Mouse (Mus musculus): Measurements from ENCODE around the gene Hydin. TPM values are rescaled to one million over a fixed set of nuclear protein-coding genes. Genes with fewer than 3 reads are reported as not detected.

Gene Hydin
- polyA plus RNA-seq, 1 experiment, result 0.02 TPM

DNA sequence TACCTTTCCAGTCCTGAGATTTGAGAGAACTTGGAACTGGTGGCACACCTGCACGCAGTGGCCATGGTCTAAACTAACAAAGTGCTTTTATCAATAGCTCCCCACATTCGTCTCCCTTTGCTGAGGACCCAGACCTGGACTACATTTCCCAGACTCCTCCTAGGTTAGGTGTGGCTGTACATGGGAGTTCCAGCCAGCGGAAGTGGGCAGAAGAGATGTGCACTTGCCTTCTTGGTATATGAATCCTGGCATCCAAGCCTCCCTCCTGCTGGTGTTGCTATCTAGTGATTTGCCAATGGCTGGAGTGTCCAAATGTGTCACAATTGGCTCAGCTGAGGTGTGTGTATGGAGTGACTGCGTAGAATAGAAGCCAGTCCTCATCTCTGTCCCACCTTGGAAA, 173.8 kb downstream of the Hydin start:
- no peak overlapping the region for H3K4me3 ChIP-seq (ENCODE audit: insufficient read depth, low read depth, low read length)
- no peak for DNase-seq
- no peaks in the 10 kb centered on the region for H3K36me3 ChIP-seq (ENCODE audit: control insufficient read depth, insufficient read depth, low read length)
- no peaks in the 10 kb centered on the region for H3K4me1 ChIP-seq (ENCODE audit: control insufficient read depth, insufficient read depth, low read length)
- no peak overlapping the region for H3K27ac ChIP-seq (ENCODE audit: insufficient read depth, low read depth, low read length)
- WGBS, result 77% methylated on average over 4 of the region's 4 CpGs
- TF ChIP-seq CTCF (conservative IDR thresholded peaks at IDR 0.05; ENCODE audit: insufficient read depth, insufficient read length, low read depth, low read length) (no peak), POLR2A (IDR thresholded peaks at IDR 0.05; ENCODE audit: low read depth, low read length) (no peak)
- no peaks in the 10 kb centered on the region for H3K27me3 ChIP-seq (replicated peaks; ENCODE audit: control insufficient read depth, insufficient read depth, low read length)

DNA sequence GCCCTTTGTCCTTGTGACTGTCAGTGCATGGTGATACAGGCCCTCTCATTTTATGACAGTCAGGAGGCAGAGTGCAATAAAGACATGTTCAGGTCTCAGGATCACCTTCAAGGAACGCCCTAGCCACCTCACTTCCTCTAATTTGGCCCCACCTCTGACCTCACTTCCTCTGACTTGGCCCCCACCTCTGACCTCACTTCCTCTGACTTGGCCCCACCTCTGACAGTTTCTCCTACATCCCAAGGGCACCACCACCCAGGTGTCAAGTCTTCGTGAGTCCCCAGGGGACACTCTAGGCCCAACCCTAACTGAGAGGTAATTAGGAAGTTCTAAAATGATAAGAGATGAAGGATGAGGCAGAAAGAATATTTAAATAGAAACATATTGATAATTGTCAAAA, 177.5 kb downstream of the Hydin start:
- Histone ChIP-seq H3K4me1 (ENCODE audit: control insufficient read depth, insufficient read depth, low read length) (no peaks in the 10 kb centered on the region), H3K27me3 (replicated peaks; ENCODE audit: control insufficient read depth, insufficient read depth, low read length) (no peaks in the 10 kb centered on the region), H3K4me3 (ENCODE audit: insufficient read depth, low read depth, low read length) (no peak overlapping the region), H3K36me3 (ENCODE audit: control insufficient read depth, insufficient read depth, low read length) (no peaks in the 10 kb centered on the region), H3K27ac (ENCODE audit: insufficient read depth, low read depth, low read length) (no peak overlapping the region)
- TF ChIP-seq CTCF (conservative IDR thresholded peaks at IDR 0.05; ENCODE audit: insufficient read depth, insufficient read length, low read depth, low read length) (no peak), POLR2A (IDR thresholded peaks at IDR 0.05; ENCODE audit: low read depth, low read length) (no peak)
- WGBS, result 84% methylated on average over 2 of the region's 2 CpGs
- no peak for DNase-seq

DNA sequence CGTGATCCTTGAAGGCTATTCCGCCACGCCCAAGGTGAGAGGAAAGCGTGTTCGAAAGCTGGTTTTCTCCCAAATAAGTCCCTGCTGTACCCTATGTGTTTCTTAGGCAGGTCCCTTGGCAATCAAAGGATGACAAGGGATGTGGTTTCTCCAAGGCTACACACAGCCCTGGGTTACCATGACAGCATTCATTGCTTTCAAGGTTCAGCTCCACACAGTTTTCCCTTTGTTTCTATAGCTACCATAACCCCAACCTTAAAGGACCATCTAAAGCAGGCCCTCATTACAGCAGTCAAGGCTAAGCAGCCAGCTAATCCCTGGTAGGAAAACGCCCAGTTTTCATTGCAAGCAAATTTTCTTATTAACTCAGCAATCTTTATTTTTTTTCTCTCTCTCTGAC, 183.7 kb downstream of the Hydin start:
- no peak overlapping the region for H3K4me3 ChIP-seq (ENCODE audit: insufficient read depth, low read depth, low read length)
- H3K4me1 ChIP-seq (ENCODE audit: control insufficient read depth, insufficient read depth, low read length), result no peaks in the 10 kb centered on the region
- H3K27me3 ChIP-seq (replicated peaks; ENCODE audit: control insufficient read depth, insufficient read depth, low read length), result no peaks in the 10 kb centered on the region
- no peak overlapping the region for H3K27ac ChIP-seq (ENCODE audit: insufficient read depth, low read depth, low read length)
- TF ChIP-seq CTCF (conservative IDR thresholded peaks at IDR 0.05; ENCODE audit: insufficient read depth, insufficient read length, low read depth, low read length) (no peak), POLR2A (IDR thresholded peaks at IDR 0.05; ENCODE audit: low read depth, low read length) (no peak)
- 90% methylated on average over 6 of the region's 6 CpGs for WGBS
- no peak for DNase-seq
- no peaks in the 10 kb centered on the region for H3K36me3 ChIP-seq (ENCODE audit: control insufficient read depth, insufficient read depth, low read length)

DNA sequence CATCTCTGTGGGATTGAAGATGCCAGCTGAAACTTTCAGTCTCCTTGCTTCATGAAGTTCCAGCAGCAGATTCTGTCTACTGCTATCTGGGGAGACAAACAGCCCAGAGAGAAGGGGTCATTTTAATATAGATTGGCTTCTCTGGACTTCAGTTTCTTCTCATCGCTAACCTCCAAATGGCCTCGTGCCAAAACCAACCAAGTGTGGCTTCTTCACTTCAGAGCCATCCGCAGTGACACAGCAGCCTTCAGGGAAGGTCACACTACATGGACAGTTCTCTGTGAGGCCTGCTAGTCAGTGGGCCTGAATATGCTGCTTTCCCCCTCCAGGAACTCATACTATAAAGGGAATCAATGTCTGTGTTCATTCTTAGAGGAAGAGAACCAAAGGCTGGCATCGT, 187.7 kb downstream of the Hydin start:
- peak; percentile 33 for DNase-seq
- no peak overlapping the region for H3K4me3 ChIP-seq (ENCODE audit: insufficient read depth, low read depth, low read length)
- no peaks in the 10 kb centered on the region for H3K27me3 ChIP-seq (replicated peaks; ENCODE audit: control insufficient read depth, insufficient read depth, low read length)
- TF ChIP-seq POLR2A (IDR thresholded peaks at IDR 0.05; ENCODE audit: low read depth, low read length) (no peak), CTCF (conservative IDR thresholded peaks at IDR 0.05; ENCODE audit: insufficient read depth, insufficient read length, low read depth, low read length) (no peak)
- H3K4me1 ChIP-seq (ENCODE audit: control insufficient read depth, insufficient read depth, low read length), result no peaks in the 10 kb centered on the region
- H3K27ac ChIP-seq (ENCODE audit: insufficient read depth, low read depth, low read length), result no peak overlapping the region
- H3K36me3 ChIP-seq (ENCODE audit: control insufficient read depth, insufficient read depth, low read length), result no peaks in the 10 kb centered on the region
- 44% methylated on average over 4 of the region's 4 CpGs for WGBS

DNA sequence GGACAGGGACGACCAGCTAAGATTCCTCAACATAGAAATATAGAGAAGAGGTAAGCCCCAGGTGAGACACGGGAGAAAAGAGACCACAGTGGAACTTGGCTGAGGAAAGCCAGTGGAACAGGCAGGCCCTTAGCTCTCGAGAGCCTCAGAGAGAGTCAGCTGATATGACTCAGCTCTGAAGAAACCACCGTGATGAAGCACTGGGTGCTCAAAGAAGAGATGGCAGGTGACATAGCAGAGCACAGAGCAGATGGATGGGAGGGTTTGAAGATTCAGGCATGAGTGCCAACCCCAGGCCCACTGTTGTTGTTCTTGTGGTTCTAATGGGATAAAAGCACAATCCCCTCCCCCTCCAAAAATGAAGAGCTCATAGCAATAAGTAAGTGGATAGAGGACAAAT, 190.6 kb downstream of the Hydin start:
- H3K27me3 ChIP-seq (replicated peaks; ENCODE audit: control insufficient read depth, insufficient read depth, low read length), result no peaks in the 10 kb centered on the region

DNA sequence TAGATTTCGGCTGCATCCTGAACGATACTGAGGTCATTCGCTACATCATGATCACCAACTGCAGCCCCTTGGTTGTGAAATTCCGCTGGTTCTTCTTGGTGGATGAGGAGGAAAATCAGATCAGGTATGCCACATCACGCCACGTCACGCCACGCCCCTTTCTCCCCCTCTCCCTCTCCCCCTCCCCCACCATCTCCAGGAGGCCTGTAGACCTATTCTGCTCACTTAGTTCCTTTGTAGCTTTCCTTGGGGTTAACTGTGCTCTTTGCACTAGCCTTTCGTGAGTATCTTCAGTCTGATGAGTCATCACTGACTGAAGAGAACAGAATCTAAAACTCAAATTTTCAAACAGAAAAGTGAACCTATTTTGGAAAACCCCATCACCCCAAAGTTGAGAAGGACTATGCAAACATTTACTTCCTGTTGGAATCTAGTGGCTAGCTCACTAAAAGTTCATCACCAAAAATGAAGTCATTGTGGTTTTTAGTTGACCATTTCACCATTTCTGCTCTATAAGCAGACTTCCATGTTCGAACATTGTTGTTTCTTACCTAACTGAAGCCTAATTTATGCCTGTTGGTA, 195.9 kb downstream of the Hydin start:
- TF ChIP-seq POLR2A (IDR thresholded peaks at IDR 0.05; ENCODE audit: low read depth, low read length) (no peak), CTCF (conservative IDR thresholded peaks at IDR 0.05; ENCODE audit: insufficient read depth, insufficient read length, low read depth, low read length) (no peak)
- no peaks in the 10 kb centered on the region for H3K4me1 ChIP-seq (ENCODE audit: control insufficient read depth, insufficient read depth, low read length)
- no peaks in the 10 kb centered on the region for H3K27me3 ChIP-seq (replicated peaks; ENCODE audit: control insufficient read depth, insufficient read depth, low read length)
- H3K27ac ChIP-seq (ENCODE audit: insufficient read depth, low read depth, low read length), result no peak overlapping the region
- 88% methylated on average over 10 of the region's 10 CpGs for WGBS
- no peak overlapping the region for H3K4me3 ChIP-seq (ENCODE audit: insufficient read depth, low read depth, low read length)
- no peak for DNase-seq
- H3K36me3 ChIP-seq (ENCODE audit: control insufficient read depth, insufficient read depth, low read length), result no peaks in the 10 kb centered on the region

More for the DNA sequence above, 190.6 kb downstream of the Hydin start:
- H3K4me1 ChIP-seq (ENCODE audit: control insufficient read depth, insufficient read depth, low read length), result no peaks in the 10 kb centered on the region
- H3K36me3 ChIP-seq (ENCODE audit: control insufficient read depth, insufficient read depth, low read length), result no peaks in the 10 kb centered on the region
- 82% methylated on average over 4 of the region's 4 CpGs for WGBS
- DNase-seq, result no peak
- H3K27ac ChIP-seq (ENCODE audit: insufficient read depth, low read depth, low read length), result no peak overlapping the region
- no peak overlapping the region for H3K4me3 ChIP-seq (ENCODE audit: insufficient read depth, low read depth, low read length)
- TF ChIP-seq CTCF (conservative IDR thresholded peaks at IDR 0.05; ENCODE audit: insufficient read depth, insufficient read length, low read depth, low read length) (no peak), POLR2A (IDR thresholded peaks at IDR 0.05; ENCODE audit: low read depth, low read length) (no peak)

DNA sequence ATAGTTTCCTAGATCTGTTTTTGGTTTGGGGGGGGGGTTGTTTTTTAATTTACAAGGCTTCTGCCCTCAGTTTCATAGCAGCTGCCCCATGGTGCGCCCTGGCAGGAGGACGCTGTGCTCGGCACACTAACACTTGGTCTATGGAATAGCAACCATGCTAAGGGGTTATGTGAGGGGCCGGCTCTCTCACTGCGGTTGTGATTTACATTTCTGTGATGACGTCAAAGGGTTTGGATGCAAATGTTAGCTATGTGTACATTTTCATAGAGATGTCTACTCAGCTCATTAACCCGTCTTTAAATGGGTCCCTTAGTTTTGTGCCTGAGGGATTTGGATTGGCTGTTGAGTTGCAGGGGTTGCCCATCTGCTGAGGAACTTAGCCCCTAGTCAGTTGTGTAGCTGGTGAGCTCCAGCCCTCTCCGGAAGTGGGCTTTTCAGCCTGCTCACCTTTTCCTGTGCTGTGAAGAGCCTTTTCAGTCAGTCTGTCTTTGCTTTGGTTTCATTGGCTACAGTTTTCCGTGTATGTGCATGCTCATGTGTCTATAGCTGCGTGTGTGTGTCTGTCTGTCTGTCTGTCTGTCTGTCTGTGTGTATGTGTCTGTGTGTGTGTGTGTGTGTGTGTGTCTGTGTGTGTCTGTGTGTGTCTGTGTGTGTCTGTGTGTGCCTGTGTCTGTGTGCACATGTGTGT, 197.1 kb downstream of the Hydin start:
- no peak for DNase-seq
- no peak overlapping the region for H3K4me3 ChIP-seq (ENCODE audit: insufficient read depth, low read depth, low read length)
- no peaks in the 10 kb centered on the region for H3K27me3 ChIP-seq (replicated peaks; ENCODE audit: control insufficient read depth, insufficient read depth, low read length)
- H3K4me1 ChIP-seq (ENCODE audit: control insufficient read depth, insufficient read depth, low read length), result no peaks in the 10 kb centered on the region
- no peak overlapping the region for H3K27ac ChIP-seq (ENCODE audit: insufficient read depth, low read depth, low read length)
- no peak for TF ChIP-seq POLR2A (IDR thresholded peaks at IDR 0.05; ENCODE audit: low read depth, low read length)
- 83% methylated on average over 10 of the region's 10 CpGs for WGBS
- no peaks in the 10 kb centered on the region for H3K36me3 ChIP-seq (ENCODE audit: control insufficient read depth, insufficient read depth, low read length)
